Mouse (Mus musculus) monocyte, adult 5-6 weeks (primary cell): Measurements from ENCODE around the gene Psg18. TPM values are rescaled to one million over a fixed set of nuclear protein-coding genes. Genes with fewer than 3 reads are reported as not detected.
"Not testable (repeated sequence)": the region's sequence is repeated elsewhere in the genome, so short reads cannot be mapped to it uniquely, and the experiment has no call there.

ENCODE experiments used
- ATAC-seq: fragments of 153-309, 156-312 bp; replicated peaks from 2 replicates; pipeline ENCODE4 v1.8.0; 2017; ENCODE audit warnings: mild to moderate bottlenecking; ENCODE audit not compliant: low TSS enrichment, insufficient number of reproducible peaks, severe bottlenecking, poor library complexity, low FRiP score
- total RNA-seq: library from RNA; stranded (forward); fragments of 200-1000, 200-491, 200-594 nt; gene quantifications from 3 replicates; pipeline ENCODE4 v1.2.3, GENCODE M21; 2017

Gene Psg18
- total RNA-seq, result not detected in 3 replicates

DNA sequence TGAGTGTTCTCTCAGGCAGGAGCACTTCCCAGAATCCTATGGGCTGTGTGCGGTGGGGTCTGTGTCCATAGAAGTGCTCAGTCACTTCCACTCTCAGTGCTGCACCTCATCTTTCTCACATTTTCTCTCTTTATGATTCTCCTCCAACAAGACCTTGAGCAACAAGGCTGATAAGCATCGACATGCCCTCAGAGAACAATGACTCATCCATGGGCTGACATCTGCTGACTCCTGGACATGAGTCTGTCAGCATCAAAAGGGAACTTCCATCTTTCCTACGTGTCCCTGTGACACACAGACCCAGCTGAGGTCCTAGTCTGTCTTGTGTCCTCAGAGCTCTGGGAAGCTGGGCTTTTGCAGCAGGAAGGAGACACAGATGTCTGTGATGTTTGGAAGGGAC, at the start of gene Psg18:
Gene Psg18 (minus strand): TSS at position 101 of the 400 bp plus-strand sequence.
- ATAC-seq, result not testable (repeated sequence)

DNA sequence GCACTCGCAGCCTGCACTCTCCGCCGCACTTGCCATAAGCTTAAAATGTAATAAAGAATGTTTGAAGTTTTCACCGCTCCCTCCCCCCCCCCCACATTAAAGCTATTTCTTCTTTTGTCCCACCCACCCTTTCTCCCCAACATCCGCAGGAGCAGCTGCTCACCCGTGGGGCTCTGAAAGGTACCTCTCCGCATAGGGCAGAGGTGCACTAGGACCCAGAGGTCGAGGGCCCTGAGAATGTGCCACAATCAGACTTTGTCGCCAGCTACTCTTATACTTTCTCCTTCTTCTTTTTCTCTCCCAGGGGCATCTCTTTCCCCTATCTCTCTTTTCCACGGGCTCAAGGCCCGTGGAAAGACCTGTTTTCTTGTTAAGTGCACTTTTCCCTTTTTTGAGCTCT, 48.6 kb upstream of the Psg18 start:
- ATAC-seq, result no peak

DNA sequence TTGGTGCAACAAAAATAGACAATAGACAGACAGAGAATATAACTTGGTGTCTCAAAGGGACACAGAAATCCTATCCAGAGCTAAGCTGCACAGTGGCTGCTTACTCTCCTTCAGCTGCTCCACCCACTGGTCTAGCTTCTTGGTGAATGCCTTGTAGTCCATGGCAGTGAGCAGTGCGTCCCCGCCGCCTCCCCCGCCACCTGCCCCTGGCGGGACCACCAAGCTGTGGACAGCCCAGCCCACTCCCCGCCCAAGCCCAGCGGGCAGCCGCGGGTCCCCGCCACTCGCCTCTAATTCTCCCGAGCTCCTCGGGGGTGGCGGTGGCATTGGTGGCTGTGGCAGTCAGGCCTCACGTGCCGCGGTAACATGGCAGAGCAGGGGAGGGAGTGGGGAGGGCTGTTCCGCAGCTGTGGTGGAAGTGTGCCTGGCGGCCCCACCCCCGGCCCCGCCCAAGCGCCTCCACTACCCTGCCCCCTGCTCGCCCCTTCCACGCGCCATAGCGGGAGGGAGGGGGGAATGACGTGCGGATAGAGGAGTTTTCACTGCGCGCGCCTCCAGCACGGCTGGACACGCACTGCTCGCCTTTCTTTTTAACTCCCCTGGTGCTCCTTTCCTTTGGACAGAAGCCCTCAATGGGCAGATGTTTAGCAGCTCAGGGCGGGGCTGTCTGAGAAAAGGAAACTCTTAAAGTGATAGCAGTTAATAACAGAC, 47.9 kb upstream of the Psg18 start:
- no peak for ATAC-seq

DNA sequence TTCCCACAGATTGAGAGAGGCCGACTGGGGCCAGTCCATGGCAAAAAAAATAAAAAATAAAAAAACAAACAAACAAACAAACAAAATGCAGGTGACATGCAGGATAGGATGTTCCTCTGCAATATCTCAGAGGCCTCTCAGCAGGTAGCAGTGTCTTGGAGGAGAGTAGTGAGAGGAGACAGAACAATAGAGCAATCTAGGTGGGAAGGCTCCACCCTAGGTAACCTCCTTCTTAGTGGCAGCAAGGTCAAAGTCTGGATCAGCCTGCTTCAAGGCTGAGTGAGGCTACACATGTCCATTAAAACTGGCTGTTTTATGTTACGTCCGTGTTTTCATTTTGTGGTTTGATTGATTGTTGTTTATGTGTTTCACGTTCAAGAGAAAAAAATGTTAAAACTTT, 36.7 kb upstream of the Psg18 start:
- ATAC-seq, result not testable (repeated sequence)

DNA sequence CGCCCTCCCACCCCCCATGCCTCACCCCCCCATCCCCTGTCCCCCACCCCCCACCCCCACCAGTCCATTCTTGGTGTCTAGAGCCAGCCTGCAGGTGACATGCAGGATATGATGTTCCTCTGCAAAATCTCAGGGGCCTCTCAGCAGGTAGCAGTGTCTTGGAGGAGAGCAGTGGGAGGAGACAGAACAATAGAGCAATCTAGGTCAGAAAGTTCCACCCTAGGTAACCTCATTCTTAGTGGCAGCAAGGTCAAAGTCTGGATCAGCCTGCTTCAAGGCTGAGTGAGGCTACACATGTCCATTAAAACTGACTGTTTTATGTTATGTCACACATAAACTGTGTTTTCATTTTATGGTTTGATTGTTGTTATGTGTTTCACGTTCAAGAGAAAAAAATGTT, 23.5 kb upstream of the Psg18 start:
- ATAC-seq, result no peak

DNA sequence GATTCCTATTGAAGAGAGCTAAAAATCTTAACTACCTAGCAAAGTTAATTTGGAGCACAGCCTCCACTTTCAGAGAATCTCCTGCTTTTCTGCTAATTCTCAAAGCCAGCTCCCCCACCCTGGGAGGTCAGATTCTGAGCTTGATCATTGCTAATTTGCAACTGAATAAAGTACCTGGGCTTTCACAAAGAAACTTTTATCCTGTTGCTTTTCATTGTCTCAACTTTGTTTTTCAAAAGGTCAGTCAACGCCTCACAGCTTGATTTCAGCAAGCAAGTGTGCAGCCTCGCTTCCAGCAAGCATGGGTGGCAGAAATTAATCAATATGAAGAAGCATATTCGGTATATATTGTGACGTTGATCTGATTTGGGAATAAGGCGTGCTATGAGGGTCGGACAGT, 19.4 kb downstream of the Psg18 start:
- not testable (repeated sequence) for ATAC-seq

Other genes starting within 250 kb of the Psg18 start
- gene Igfl3, start 178.5 kb downstream of the Psg18 start, total RNA-seq, result not detected in 3 replicates
- not detected in 3 replicates for gene Mill1, start 109.7 kb downstream of the Psg18 start, total RNA-seq
- gene Psg28, start 77.0 kb upstream of the Psg18 start, total RNA-seq, result not detected in 3 replicates
- gene Psg26, start 129.2 kb upstream of the Psg18 start, total RNA-seq, result not detected in 3 replicates
- not detected in 3 replicates for gene Psg25, start 177.3 kb upstream of the Psg18 start, total RNA-seq
- gene Psg27, start 212.3 kb upstream of the Psg18 start, total RNA-seq, result not detected in 3 replicates